Mouse (Mus musculus) MEL (cell line): ENCODE measurements around the gene Spred1. TPM values are rescaled to one million over a fixed set of nuclear protein-coding genes. Genes with fewer than 3 reads are reported as not detected.

Experiments
- DNase-seq: peaks from one replicate; pipeline ENCODE4 v3.0.0; 2011; ENCODE audit warnings: low read depth, low spot score
- H3K27ac ChIP-seq: 2 replicates; pipeline ENCODE4 v1.5.1; 2012; ENCODE audit warnings: low read depth, mild to moderate bottlenecking, control low read depth, low read length, moderate library complexity; ENCODE audit not compliant: control insufficient read depth
- H3K27me3 ChIP-seq, 2 experiments: fragments of 150-350 bp in 1 of 2; sonication (generic) in 1 of 2; 2 replicates each; pipeline ENCODE4 v1.6.1; 2012; ENCODE audit warnings: low read length in 2 of 2, mild to moderate bottlenecking in 2 of 2, improper control_type of control experiment in 1 of 2, moderate library complexity in 1 of 2; ENCODE audit not compliant: insufficient read depth in 2 of 2, control insufficient read depth in 1 of 2
- H3K36me3 ChIP-seq, 2 experiments: 2 replicates each; pipeline ENCODE4 v1.6.1; 2012 to 2014; ENCODE audit warnings: low read length in 2 of 2, improper control_type of control experiment in 1 of 2, inconsistent platforms in 1 of 2, mild to moderate bottlenecking in 1 of 2; ENCODE audit not compliant: insufficient read depth in 2 of 2, control insufficient read depth in 1 of 2
- H3K4me1 ChIP-seq, 2 experiments: fragments of 150-350 bp in 1 of 2; sonication (generic) in 1 of 2; 2 replicates each; pipeline ENCODE4 v1.6.1; 2012; ENCODE audit warnings: low read length in 2 of 2, improper control_type of control experiment in 1 of 2, mild to moderate bottlenecking in 1 of 2; ENCODE audit not compliant: insufficient read depth in 2 of 2, control insufficient read depth in 1 of 2
- H3K4me3 ChIP-seq, 2 experiments: fragments of 150-350 bp in 1 of 2; sonication (generic) in 1 of 2; 2 replicates each; pipeline ENCODE4 v1.5.1; 2012; ENCODE audit warnings: low read depth in 2 of 2, low read length in 2 of 2, mild to moderate bottlenecking in 2 of 2, moderate library complexity in 2 of 2, control low read depth in 1 of 2, improper control_type of control experiment in 1 of 2; ENCODE audit not compliant: control insufficient read depth in 1 of 2, insufficient read depth in 1 of 2
- H3K79me2 ChIP-seq: 2 replicates; pipeline ENCODE4 v1.6.1; 2012; ENCODE audit warnings: mild to moderate bottlenecking, low read length, moderate library complexity; ENCODE audit not compliant: control insufficient read depth, poor library complexity, insufficient read depth
- H3K9ac ChIP-seq: 2 replicates; pipeline ENCODE4 v1.6.1; 2012; ENCODE audit warnings: low read depth, mild to moderate bottlenecking, control low read depth, low read length, moderate library complexity; ENCODE audit not compliant: control insufficient read depth, poor library complexity, severe bottlenecking
- H3K9me3 ChIP-seq: fragments of 150-350 bp; sonication (generic); replicated peaks from 2 replicates; pipeline ENCODE4 v1.6.1; 2012; ENCODE audit warnings: mild to moderate bottlenecking, low read length, improper control_type of control experiment, moderate library complexity; ENCODE audit not compliant: insufficient read depth
- E2F4 ChIP-seq: IDR thresholded peaks from 2 replicates; pipeline ENCODE4 v1.6.1; 2011; ENCODE audit warnings: low read depth, low read length, improper control_type of control experiment, borderline replicate concordance
- ELF1 ChIP-seq: IDR thresholded peaks from 2 replicates; pipeline ENCODE4 v1.6.1; 2014; ENCODE audit warnings: low read depth, mild to moderate bottlenecking, inconsistent platforms, low read length, improper control_type of control experiment, moderate library complexity
- ETS1 ChIP-seq: IDR thresholded peaks from 2 replicates; pipeline ENCODE4 v1.6.1; 2012; ENCODE audit warnings: low read depth, mild to moderate bottlenecking, inconsistent platforms, low read length, improper control_type of control experiment, moderate library complexity
- JUND ChIP-seq: IDR thresholded peaks from 2 replicates; pipeline ENCODE4 v1.6.1; 2011; ENCODE audit warnings: low read depth, mild to moderate bottlenecking, improper control_type of control experiment, low read length
- MAX ChIP-seq: IDR thresholded peaks from 2 replicates; pipeline ENCODE4 v1.6.1; 2011; ENCODE audit warnings: low read length, improper control_type of control experiment
- MAZ ChIP-seq: IDR thresholded peaks from 2 replicates; pipeline ENCODE4 v1.6.1; 2012; ENCODE audit warnings: low read depth, mild to moderate bottlenecking, inconsistent platforms, low read length, improper control_type of control experiment
- MEF2A ChIP-seq: IDR thresholded peaks from 2 replicates; pipeline ENCODE4 v1.6.1; 2014; ENCODE audit warnings: low read depth, mild to moderate bottlenecking, inconsistent platforms, low read length, improper control_type of control experiment; ENCODE audit not compliant: poor library complexity, insufficient replicate concordance, severe bottlenecking; ENCODE audit errors: extremely low read depth
- MYB ChIP-seq: IDR thresholded peaks from 2 replicates; pipeline ENCODE4 v1.6.1; 2011; ENCODE audit warnings: mild to moderate bottlenecking, low read depth, low read length, improper control_type of control experiment
- NELFE ChIP-seq: IDR thresholded peaks from 2 replicates; pipeline ENCODE4 v1.6.1; 2011; ENCODE audit warnings: low read depth, low read length, improper control_type of control experiment
- NRF1 ChIP-seq: IDR thresholded peaks from 2 replicates; pipeline ENCODE4 v1.6.1; 2014; ENCODE audit warnings: low read depth, mild to moderate bottlenecking, inconsistent platforms, low read length, improper control_type of control experiment, moderate library complexity; ENCODE audit not compliant: poor library complexity, insufficient read depth, severe bottlenecking
- POLR2A ChIP-seq, 2 experiments: IDR thresholded peaks; 2 replicates each; pipeline ENCODE4 v1.6.1; 2011 to 2012; ENCODE audit warnings: low read length in 2 of 2, mild to moderate bottlenecking in 2 of 2, control low read depth in 1 of 2, improper control_type of control experiment in 1 of 2, low read depth in 1 of 2, moderate library complexity in 1 of 2; ENCODE audit not compliant: control insufficient read depth in 1 of 2, insufficient read depth in 1 of 2, poor library complexity in 1 of 2
- POLR2AphosphoS5 ChIP-seq: IDR thresholded peaks from 2 replicates; pipeline ENCODE4 v1.6.1; 2012; ENCODE audit warnings: low read depth, borderline replicate concordance, mild to moderate bottlenecking, inconsistent platforms, low read length, moderate library complexity, mixed read lengths
- RCOR1 ChIP-seq: IDR thresholded peaks from 2 replicates; pipeline ENCODE4 v1.6.1; 2012; ENCODE audit warnings: low read depth, mild to moderate bottlenecking, inconsistent platforms, low read length, improper control_type of control experiment
- SMC3 ChIP-seq: IDR thresholded peaks from 2 replicates; pipeline ENCODE4 v1.6.1; 2011; ENCODE audit warnings: low read depth, low read length, improper control_type of control experiment
- TAL1 ChIP-seq: IDR thresholded peaks from 2 replicates; pipeline ENCODE4 v1.6.1; 2012; ENCODE audit warnings: mild to moderate bottlenecking, inconsistent platforms, low read length, moderate library complexity, mixed read lengths
- USF1 ChIP-seq: IDR thresholded peaks from 2 replicates; pipeline ENCODE4 v1.6.1; 2014; ENCODE audit warnings: low read depth, mild to moderate bottlenecking, inconsistent platforms, low read length, improper control_type of control experiment, moderate library complexity
- ZMIZ1 ChIP-seq: IDR thresholded peaks from 2 replicates; pipeline ENCODE4 v1.6.1; 2012; ENCODE audit warnings: low read depth, mild to moderate bottlenecking, inconsistent platforms, low read length, improper control_type of control experiment, moderate library complexity
- polyA plus RNA-seq, 2 experiments: library from polyadenylated mRNA; stranded (reverse) in 1 of 2; unstranded in 1 of 2; fragments of >175 nt in 1 of 2; fragments of >200 nt in 1 of 2; gene quantifications; 2 replicates each; pipeline versions ENCODE4 v1.2.1 to v1.2.4; 2012; ENCODE audit warnings: low replicate concordance in 2 of 2, low read depth in 1 of 2; ENCODE audit not compliant: insufficient read length in 2 of 2, insufficient read depth in 1 of 2, missing spikeins in 1 of 2
- total RNA-seq: library from RNA; depleted of rRNA; stranded (reverse); fragments of 300-350 nt; gene quantifications from 2 replicates; pipeline ENCODE4 v1.2.3, GENCODE M21; 2012

Gene Spred1
- total and polyA plus RNA-seq, 3 experiments = 14.3 to 19.9 TPM; not detected in 1

DNA sequence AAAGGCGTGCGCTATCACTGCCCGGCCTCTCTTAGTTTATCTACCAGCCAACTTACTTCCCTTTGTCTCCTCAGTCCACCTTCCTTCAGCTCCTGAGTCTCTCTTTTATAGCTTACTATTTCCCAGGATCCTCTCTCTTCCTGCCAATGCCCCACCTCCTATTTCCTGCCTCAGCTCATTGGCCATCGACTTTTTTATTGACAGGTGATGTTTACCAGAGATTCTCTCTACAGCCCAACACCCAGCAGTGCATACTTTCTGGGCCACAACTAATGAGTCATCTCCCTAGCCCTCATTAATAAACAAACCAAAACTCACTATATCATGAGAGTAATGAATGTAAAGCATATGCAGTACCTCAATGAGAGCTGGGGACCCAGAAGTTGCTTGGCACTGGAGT, 98.4 kb downstream of the Spred1 start:
- H3K27me3 ChIP-seq = peaks cover 0 to 2% of the 10 kb centered on the region in 2 experiments; a peak in 3 of 4 replicates
- no peaks in the 10 kb centered on the region for H3K36me3 ChIP-seq
- H3K79me2 ChIP-seq = no peaks in the 10 kb centered on the region
- no peak overlapping the region for H3K9ac ChIP-seq
- no peak for TF ChIP-seq SMC3
- TF ChIP-seq USF1 = no peak
- no peak for TF ChIP-seq NELFE
- no peak for TF ChIP-seq NRF1
- no peak for TF ChIP-seq ELF1
- H3K4me1 ChIP-seq = no peaks in the 10 kb centered on the region
- no peak overlapping the region for H3K4me3 ChIP-seq
- H3K9me3 ChIP-seq = no peaks in the 10 kb centered on the region
- no peak overlapping the region for H3K27ac ChIP-seq
- DNase-seq = peak; percentile 29

DNA sequence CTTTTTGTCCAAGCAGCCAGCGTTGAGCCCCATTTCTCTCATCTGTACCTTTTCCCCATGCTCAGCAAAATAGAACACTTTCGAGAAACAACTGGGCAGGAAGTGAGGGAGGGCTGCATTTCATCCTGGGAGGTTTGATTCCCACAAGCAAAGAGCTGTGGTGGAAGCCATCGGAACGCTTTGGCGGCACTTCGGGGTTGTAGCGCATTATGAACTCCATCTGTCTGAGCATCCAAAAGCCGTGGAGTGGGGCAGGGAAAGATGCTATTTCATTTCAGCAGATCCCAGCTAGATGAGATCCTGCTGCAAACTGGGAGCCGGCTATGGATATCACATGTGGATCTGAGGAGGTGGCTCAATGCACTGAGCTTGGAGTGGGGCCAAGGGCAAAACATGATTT, 101.5 kb downstream of the Spred1 start:
- H3K27ac ChIP-seq = no peak overlapping the region
- TF ChIP-seq MEF2A = no peak
- no peak for TF ChIP-seq JUND
- TF ChIP-seq ZMIZ1 = no peak
- no peak for TF ChIP-seq RCOR1
- TF ChIP-seq TAL1 = no peak
- TF ChIP-seq POLR2A (IDR thresholded peaks at IDR 0.05; ENCODE audit: control insufficient read depth in 1 of 2, insufficient read depth in 1 of 2, low read depth in 1 of 2, low read length in 2 of 2, poor library complexity in 1 of 2) = no peak
- TF ChIP-seq ETS1 = no peak
- TF ChIP-seq MAZ = no peak
- no peak for TF ChIP-seq MYB
- TF ChIP-seq MAX = no peak
- TF ChIP-seq E2F4 = no peak
- no peak for TF ChIP-seq POLR2AphosphoS5
- peaks cover 0 to 3% of the 10 kb centered on the region in 2 experiments; a peak in 3 of 4 replicates for H3K27me3 ChIP-seq
- no peaks in the 10 kb centered on the region for H3K36me3 ChIP-seq
- no peaks in the 10 kb centered on the region for H3K9me3 ChIP-seq
- no peak overlapping the region for H3K9ac ChIP-seq
- no peaks in the 10 kb centered on the region for H3K79me2 ChIP-seq
- H3K4me3 ChIP-seq = no peak overlapping the region
- no peak for DNase-seq
- H3K4me1 ChIP-seq = no peaks in the 10 kb centered on the region
